Mouse (Mus musculus): Measurements from ENCODE around the gene Hipk1. TPM values are rescaled to one million over a fixed set of nuclear protein-coding genes. Genes with fewer than 3 reads are reported as not detected.

The Hipk1 gene
- total and polyA plus RNA-seq, 2 experiments from 2014 or later, result 7.0 to 56.9 TPM

- 93% methylated on average over 1 of the region's 1 CpGs for WGBS
- peaks cover 9% of the 10 kb centered on the region; the same call in 1 of the 2 replicates for H3K4me1 ChIP-seq (ENCODE audit: control insufficient read depth, insufficient read depth)
- DNase-seq (ENCODE audit: low spot score), result no peak
- TF ChIP-seq EP300 (IDR thresholded peaks at IDR 0.05; ENCODE audit: low read depth) (no peak), CTCF (IDR thresholded peaks at IDR 0.05; ENCODE audit: low read depth) (no peak)
- H3K4me3 ChIP-seq (ENCODE audit: low read depth, low read length), result no peak overlapping the region
- no peaks in the 10 kb centered on the region for H3K27me3 ChIP-seq (ENCODE audit: control insufficient read depth, insufficient read depth, low read length)
- H3K9ac ChIP-seq (replicated peaks; ENCODE audit: low read depth, low read length), result no peak overlapping the region
- no peak for ATAC-seq (ENCODE audit: insufficient read depth, low read depth)
- H3K9me3 ChIP-seq (replicated peaks; ENCODE audit: control insufficient read depth, low read length), result no peaks in the 10 kb centered on the region
- no peak overlapping the region for H3K27ac ChIP-seq (ENCODE audit: low read depth)
- H3K4me2 ChIP-seq (ENCODE audit: low read depth, low read length), result no peak overlapping the region
- peaks cover 29% of the 10 kb centered on the region for H3K36me3 ChIP-seq (replicated peaks; ENCODE audit: control insufficient read depth, insufficient read depth, low read length)
Measured at GRCm38 (mm10) chr3:103805671-103806070, 14.3 kb upstream of the Hipk1 start.

- TF ChIP-seq EP300 (IDR thresholded peaks at IDR 0.05; ENCODE audit: low read depth) (no peak), CTCF (IDR thresholded peaks at IDR 0.05; ENCODE audit: low read depth) (no peak)
- Histone ChIP-seq H3K27ac (ENCODE audit: low read depth) (peak overlapping the region; percentile 96), H3K9ac (replicated peaks; ENCODE audit: low read depth, low read length) (no peak overlapping the region), H3K9me3 (replicated peaks; ENCODE audit: control insufficient read depth, low read length) (no peaks in the 10 kb centered on the region), H3K36me3 (replicated peaks; ENCODE audit: control insufficient read depth, insufficient read depth, low read length) (peaks cover 29% of the 10 kb centered on the region), H3K4me1 (ENCODE audit: control insufficient read depth, insufficient read depth) (peaks cover 9% of the 10 kb centered on the region; the same call in 1 of the 2 replicates), H3K27me3 (ENCODE audit: control insufficient read depth, insufficient read depth, low read length) (no peaks in the 10 kb centered on the region), H3K4me3 (ENCODE audit: low read depth, low read length) (no peak overlapping the region), H3K4me2 (ENCODE audit: low read depth, low read length) (no peak overlapping the region)
- DNase-seq (ENCODE audit: low spot score) (no peak), ATAC-seq (ENCODE audit: insufficient read depth, low read depth) (no peak)
- WGBS, result 65% methylated on average over 8 of the region's 8 CpGs
Measured at GRCm38 (mm10) chr3:103802861-103803260, 11.5 kb upstream of the Hipk1 start.

- Histone ChIP-seq H3K9me3 (replicated peaks; ENCODE audit: control insufficient read depth, low read length) (no peaks in the 10 kb centered on the region), H3K9ac (replicated peaks; ENCODE audit: low read depth, low read length) (0 out of 2 replicates have a peak overlapping the region, but pooled peaks have one; percentile 25), H3K4me1 (ENCODE audit: control insufficient read depth, insufficient read depth) (peaks cover 9% of the 10 kb centered on the region; the same call in 1 of the 2 replicates), H3K4me3 (ENCODE audit: low read depth, low read length) (no peak overlapping the region), H3K36me3 (replicated peaks; ENCODE audit: control insufficient read depth, insufficient read depth, low read length) (peaks cover 29% of the 10 kb centered on the region), H3K27ac (ENCODE audit: low read depth) (peak overlapping the region; percentile 96), H3K4me2 (ENCODE audit: low read depth, low read length) (peak overlapping the region; percentile 38), H3K27me3 (ENCODE audit: control insufficient read depth, insufficient read depth, low read length) (no peaks in the 10 kb centered on the region)
- TF ChIP-seq CTCF (IDR thresholded peaks at IDR 0.05; ENCODE audit: low read depth), result no peak; the same call in 1 of the 2 replicates
- peak; percentile 89 for TF ChIP-seq EP300 (IDR thresholded peaks at IDR 0.05; ENCODE audit: low read depth)
- ATAC-seq (ENCODE audit: insufficient read depth, low read depth) (peak; percentile 99), DNase-seq (ENCODE audit: low spot score) (peak; percentile 97)
- 17% methylated on average over 10 of the region's 10 CpGs for WGBS
Measured at GRCm38 (mm10) chr3:103801631-103802531, 10.5 kb upstream of the Hipk1 start.

GRCm38 (mm10) chr3:103799507-103799906 is 8.1 kb upstream of the Hipk1 start:
- TF ChIP-seq CTCF (IDR thresholded peaks at IDR 0.05; ENCODE audit: low read depth), result no peak
- H3K4me1 ChIP-seq (ENCODE audit: control insufficient read depth, insufficient read depth), result peaks cover 9% of the 10 kb centered on the region; the same call in 1 of the 2 replicates
- H3K4me3 ChIP-seq (ENCODE audit: low read depth, low read length), result no peak overlapping the region
- 39% methylated on average over 2 of the region's 2 CpGs for WGBS
- H3K27me3 ChIP-seq (ENCODE audit: control insufficient read depth, insufficient read depth, low read length), result no peaks in the 10 kb centered on the region
- H3K4me2 ChIP-seq (ENCODE audit: low read depth, low read length), result no peak overlapping the region
- H3K36me3 ChIP-seq (replicated peaks; ENCODE audit: control insufficient read depth, insufficient read depth, low read length), result peaks cover 15% of the 10 kb centered on the region
- no peak for ATAC-seq (ENCODE audit: insufficient read depth, low read depth)
- H3K27ac ChIP-seq (ENCODE audit: low read depth), result no peak overlapping the region
- no peak for DNase-seq (ENCODE audit: low spot score)
- no peak overlapping the region for H3K9ac ChIP-seq (replicated peaks; ENCODE audit: low read depth, low read length)
- H3K9me3 ChIP-seq (replicated peaks; ENCODE audit: control insufficient read depth, low read length), result no peaks in the 10 kb centered on the region

GRCm38 (mm10) chr3:103796389-103796788 is 5.0 kb upstream of the Hipk1 start:
- no peak overlapping the region for H3K9ac ChIP-seq (replicated peaks; ENCODE audit: low read depth, low read length)
- DNase-seq (ENCODE audit: low spot score), result no peak
- H3K4me2 ChIP-seq (ENCODE audit: low read depth, low read length), result no peak overlapping the region
- TF ChIP-seq EP300 (IDR thresholded peaks at IDR 0.05; ENCODE audit: low read depth) (no peak), CTCF (IDR thresholded peaks at IDR 0.05; ENCODE audit: low read depth) (no peak)
- no peaks in the 10 kb centered on the region for H3K36me3 ChIP-seq (replicated peaks; ENCODE audit: control insufficient read depth, insufficient read depth, low read length)
- H3K27ac ChIP-seq (ENCODE audit: low read depth), result no peak overlapping the region
- H3K27me3 ChIP-seq (ENCODE audit: control insufficient read depth, insufficient read depth, low read length), result no peaks in the 10 kb centered on the region
- no peaks in the 10 kb centered on the region for H3K9me3 ChIP-seq (replicated peaks; ENCODE audit: control insufficient read depth, low read length)
- H3K4me3 ChIP-seq (ENCODE audit: low read depth, low read length), result no peak overlapping the region
- 59% methylated on average over 2 of the region's 2 CpGs for WGBS
- H3K4me1 ChIP-seq (ENCODE audit: control insufficient read depth, insufficient read depth), result peaks cover 7% of the 10 kb centered on the region
- no peak for ATAC-seq (ENCODE audit: insufficient read depth, low read depth)

All from heart, postnatal 0 days (tissue).